Mouse (Mus musculus): Measurements from ENCODE around the gene Coa3. TPM values are rescaled to one million over a fixed set of nuclear protein-coding genes. Genes with fewer than 3 reads are reported as not detected.
A peak's percentile ranks its signal among the peaks of the same experiment; 100 is the strongest.

The Coa3 gene
- total and polyA plus RNA-seq, 2 experiments from 2014 or later: 146 to 214 TPM

- peaks cover 20% of the 10 kb centered on the region for H3K4me1 ChIP-seq (ENCODE audit: insufficient read depth, low read length)
- ATAC-seq: no peak
- no peak for DNase-seq (ENCODE audit: low spot score)
- H3K27me3 ChIP-seq (ENCODE audit: insufficient read depth, low read length): peaks cover 15% of the 10 kb centered on the region
- H3K4me3 ChIP-seq (ENCODE audit: low read length): no peak overlapping the region
- no peak overlapping the region for H3K27ac ChIP-seq
- no peaks in the 10 kb centered on the region for H3K9me3 ChIP-seq (ENCODE audit: low read length)
- 6% methylated on average over 32 of the region's 32 CpGs for WGBS
- no peak overlapping the region for H3K9ac ChIP-seq (replicated peaks; ENCODE audit: low read length)
- H3K4me2 ChIP-seq (ENCODE audit: low read depth, low read length): no peak overlapping the region
- H3K36me3 ChIP-seq (ENCODE audit: insufficient read depth, low read length): 0 out of 2 replicates have a peak, but pooled peaks cover 5% of the 10 kb centered on the region
- TF ChIP-seq CTCF (IDR thresholded peaks at IDR 0.05; ENCODE audit: low read depth): no peak
These were observed 15.6 kb downstream of the Coa3 start for GRCm38 (mm10) chr11:101263138-101263988.

- Histone ChIP-seq H3K36me3 (ENCODE audit: insufficient read depth, low read length) (peaks cover 9% of the 10 kb centered on the region; the same call in 1 of the 2 replicates), H3K27me3 (ENCODE audit: insufficient read depth, low read length) (peaks cover 15% of the 10 kb centered on the region), H3K9ac (replicated peaks; ENCODE audit: low read length) (no peak overlapping the region; the same call in 1 of the 2 replicates), H3K4me3 (ENCODE audit: low read length) (no peak overlapping the region), H3K4me1 (ENCODE audit: insufficient read depth, low read length) (peaks cover 20% of the 10 kb centered on the region), H3K9me3 (ENCODE audit: low read length) (no peaks in the 10 kb centered on the region), H3K27ac (no peak overlapping the region), H3K4me2 (ENCODE audit: low read depth, low read length) (0 out of 2 replicates have a peak overlapping the region, but pooled peaks have one; percentile 27)
- DNase-seq (ENCODE audit: low spot score) (no peak), ATAC-seq (no peak)
- TF ChIP-seq CTCF (IDR thresholded peaks at IDR 0.05; ENCODE audit: low read depth): no peak
- WGBS: 2% methylated on average over 24 of the region's 24 CpGs
These were observed 16.5 kb downstream of the Coa3 start for GRCm38 (mm10) chr11:101262272-101262967.

- ATAC-seq: 0 out of 2 replicates have a peak, but pooled peaks have one; percentile 16
- TF ChIP-seq CTCF (IDR thresholded peaks at IDR 0.05; ENCODE audit: low read depth): no peak
These were observed 18.0 kb downstream of the Coa3 start for GRCm38 (mm10) chr11:101260826-101261380.

GRCm38 (mm10) chr11:101259948-101260825 is 18.7 kb downstream of the Coa3 start, which contains the start of gene Wnk4:
Gene Wnk4, plus strand, starts transcription at chr11:101260567.
- peak within 1 kb of the TSS; percentile 97 for H3K4me2 ChIP-seq (ENCODE audit: low read depth, low read length)
- H3K27ac ChIP-seq: peak within 1 kb of the TSS; percentile 41; the same call in 1 of the 2 replicates
- ATAC-seq (peak; percentile 71), DNase-seq (ENCODE audit: low spot score) (peak; percentile 61)
- peak within 1 kb of the TSS; percentile 42 for H3K4me3 ChIP-seq (ENCODE audit: low read length)
- H3K27me3 ChIP-seq (ENCODE audit: insufficient read depth, low read length): peaks cover 11% of the 10 kb centered on the region; the same call in 1 of the 2 replicates
- no peak for TF ChIP-seq CTCF (IDR thresholded peaks at IDR 0.05; ENCODE audit: low read depth)
- H3K4me1 ChIP-seq (ENCODE audit: insufficient read depth, low read length): peaks cover 17% of the 10 kb centered on the region
- H3K9ac ChIP-seq (replicated peaks; ENCODE audit: low read length): peak within 1 kb of the TSS; percentile 63
- no peaks in the 10 kb centered on the region for H3K9me3 ChIP-seq (ENCODE audit: low read length)
- WGBS: 1% methylated on average over 42 of the region's 43 CpGs
- peaks cover 11% of the 10 kb centered on the region; the same call in 1 of the 2 replicates for H3K36me3 ChIP-seq (ENCODE audit: insufficient read depth, low read length)

More at GRCm38 (mm10) chr11:101260826-101261380, 18.0 kb downstream of the Coa3 start:
- Histone ChIP-seq H3K36me3 (ENCODE audit: insufficient read depth, low read length) (peaks cover 11% of the 10 kb centered on the region; the same call in 1 of the 2 replicates), H3K4me2 (ENCODE audit: low read depth, low read length) (peak overlapping the region; percentile 97), H3K9ac (replicated peaks; ENCODE audit: low read length) (peak overlapping the region; percentile 63), H3K4me1 (ENCODE audit: insufficient read depth, low read length) (peaks cover 20% of the 10 kb centered on the region), H3K27me3 (ENCODE audit: insufficient read depth, low read length) (peaks cover 11% of the 10 kb centered on the region; the same call in 1 of the 2 replicates), H3K9me3 (ENCODE audit: low read length) (no peaks in the 10 kb centered on the region), H3K27ac (peak overlapping the region; percentile 41; the same call in 1 of the 2 replicates), H3K4me3 (ENCODE audit: low read length) (peak overlapping the region; percentile 42)
- 1% methylated on average over 30 of the region's 30 CpGs for WGBS
- DNase-seq (ENCODE audit: low spot score): no peak

- Histone ChIP-seq H3K36me3 (ENCODE audit: insufficient read depth, low read length) (peaks cover 11% of the 10 kb centered on the region; the same call in 1 of the 2 replicates), H3K9me3 (ENCODE audit: low read length) (no peaks in the 10 kb centered on the region), H3K4me2 (ENCODE audit: low read depth, low read length) (peak overlapping the region; percentile 97; the same call in 1 of the 2 replicates), H3K4me3 (ENCODE audit: low read length) (no peak overlapping the region), H3K9ac (replicated peaks; ENCODE audit: low read length) (no peak overlapping the region), H3K27me3 (ENCODE audit: insufficient read depth, low read length) (peaks cover 11% of the 10 kb centered on the region; the same call in 1 of the 2 replicates), H3K4me1 (ENCODE audit: insufficient read depth, low read length) (peaks cover 15% of the 10 kb centered on the region), H3K27ac (no peak overlapping the region)
- 42% methylated on average over 6 of the region's 6 CpGs for WGBS
- no peak for TF ChIP-seq CTCF (IDR thresholded peaks at IDR 0.05; ENCODE audit: low read depth)
- ATAC-seq: no peak
- no peak for DNase-seq (ENCODE audit: low spot score)
These were observed 19.6 kb downstream of the Coa3 start for GRCm38 (mm10) chr11:101259261-101259712.

Measured in hindbrain, postnatal 0 days (tissue).